Comparison of ENCODE assay signal across 19 mouse cellular contexts in genomic region chr15:85775001-85775400, GRCm38 (mm10). TPM values are rescaled to one million over a fixed set of nuclear protein-coding genes. Genes with fewer than 3 reads are reported as not detected.
"Had no signal": no experiment of that assay in that cellular context is flagged by ENCODE, and none has a peak within 500 bp of the region (broad histone marks: within the 10 kb centered on the region; RNA-seq: fewer than 3 reads in every experiment).

No protein-coding gene starts in this region.

- H3K27me3 ChIP-seq: liver, embryonic 13.5 days; midbrain, embryonic 12.5 days; neural tube, embryonic 13.5 days had no signal

- H3K36me3 ChIP-seq: liver, embryonic 13.5 days; midbrain, embryonic 12.5 days; neural tube, embryonic 13.5 days had no signal

- DNase-seq: kidney, adult 9 months; kidney, postnatal 14 days; kidney, postnatal 4 days; liver, embryonic 13.5 days; lung, embryonic 14.5 days; retina, postnatal 1 day; right cerebral cortex, postnatal 25 days; thymus, postnatal 25 days had no signal

- ATAC-seq: hindbrain, embryonic 16.5 days; lung, postnatal 0 days; midbrain, embryonic 16.5 days had no signal

- H3K9me3 ChIP-seq: liver, embryonic 13.5 days; midbrain, embryonic 12.5 days; neural tube, embryonic 13.5 days had no signal

- H3K4me2 ChIP-seq: liver, embryonic 13.5 days; lung, embryonic 14.5 days; midbrain, embryonic 12.5 days; neural tube, embryonic 13.5 days had no signal

- H3K4me3 ChIP-seq: layer of hippocampus, adult 2 months; liver, embryonic 13.5 days; midbrain, embryonic 12.5 days; myocyte; neural tube, embryonic 13.5 days had no signal

- H3K4me1 ChIP-seq: midbrain, embryonic 12.5 days; neural tube, embryonic 13.5 days had no signal

- H3K27ac ChIP-seq: layer of hippocampus, adult 2 months; liver, embryonic 13.5 days; macrophage; midbrain, embryonic 12.5 days; neural tube, embryonic 13.5 days had no signal

- H3K9ac ChIP-seq: liver, embryonic 13.5 days; lung, embryonic 14.5 days; midbrain, embryonic 12.5 days; neural tube, embryonic 13.5 days had no signal

RNA-seq across cellular contexts. Expression of gene Ppara, which starts 40.2 kb away (rescaled TPM):
- total RNA-seq: megakaryocyte, adult 5-6 weeks; monocyte, adult 5-6 weeks; neutrophil, adult 5-6 weeks had no signal
- polyA plus RNA-seq: macrophage had no signal

RNA-seq across cellular contexts. Expression of gene Pkdrej, which starts 46.5 kb away (rescaled TPM):
- total RNA-seq: megakaryocyte, adult 5-6 weeks; monocyte, adult 5-6 weeks; neutrophil, adult 5-6 weeks had no signal
- polyA plus RNA-seq: macrophage; midbrain, embryonic 16.5 days; myocyte had no signal
